Mouse (Mus musculus) midbrain, embryonic 11.5 days (tissue): Measurements from ENCODE around the gene Gm28230. TPM values are rescaled to one million over a fixed set of nuclear protein-coding genes. Genes with fewer than 3 reads are reported as not detected.

Source experiments
- ATAC-seq: fragments of 200-750 bp; cut with Nextera tagmentation; 2 replicates; pipeline ENCODE4 v1.8.0; 2017; ENCODE audit warnings: moderate TSS enrichment, moderate library complexity; ENCODE audit not compliant: low FRiP score
- DNase-seq: peaks from one replicate; pipeline ENCODE4 v3.0.0; 2015; ENCODE audit warnings: low spot score; ENCODE audit errors: missing footprints
- H3K27ac ChIP-seq: fragments of 300-500 bp; sonication (generic); 2 replicates; pipeline ENCODE4 v1.5.1; 2014; ENCODE audit warnings: low read depth, low read length
- H3K27me3 ChIP-seq: fragments of 300-500 bp; sonication (generic); 2 replicates; pipeline ENCODE4 v1.6.1; 2014; ENCODE audit warnings: mild to moderate bottlenecking, low read length, moderate library complexity, mixed read lengths; ENCODE audit not compliant: control insufficient read depth, insufficient read depth
- H3K36me3 ChIP-seq: fragments of 300-500 bp; sonication (generic); 2 replicates; pipeline ENCODE4 v1.6.1; 2014; ENCODE audit warnings: mild to moderate bottlenecking, low read length, moderate library complexity, mixed read lengths; ENCODE audit not compliant: control insufficient read depth, insufficient read depth
- H3K4me1 ChIP-seq: fragments of 300-500 bp; sonication (generic); 2 replicates; pipeline ENCODE4 v1.6.1; 2014; ENCODE audit warnings: low read length; ENCODE audit not compliant: control insufficient read depth, insufficient read depth
- H3K4me2 ChIP-seq: fragments of 300-500 bp; sonication (generic); 2 replicates; pipeline ENCODE4 v1.6.1; 2014; ENCODE audit warnings: mild to moderate bottlenecking, moderate library complexity
- H3K4me3 ChIP-seq: fragments of 300-500 bp; sonication (generic); 2 replicates; pipeline ENCODE4 v1.5.1; 2014; ENCODE audit warnings: low read depth, low read length
- H3K9ac ChIP-seq: fragments of 300-500 bp; sonication (generic); 2 replicates; pipeline ENCODE4 v1.6.1; 2014; ENCODE audit warnings: low read length
- H3K9me3 ChIP-seq: fragments of 300-500 bp; sonication (generic); 2 replicates; pipeline ENCODE4 v1.6.1; 2016; ENCODE audit warnings: low read length; ENCODE audit not compliant: control insufficient read depth
- WGBS: fragments of 180-500 bp; shearing (Covaris S2); extraction: QIAGEN DNeasy Blood & Tissue Kit; methylation state at CpG from one replicate; pipeline ENCODE4 v1.1.7; 2014; 5-methylcytosine and 5-hydroxymethylcytosine counted together
- polyA plus RNA-seq: library from polyadenylated mRNA; unstranded; fragments of >200 nt; fragmentation: Nextera tagmentation; extraction: Ambion mirVana; gene quantifications from 2 replicates; pipeline ENCODE4 v1.2.1, GENCODE M21; 2014

Gene Gm28230
- polyA plus RNA-seq, 1 experiment from 2014 or later = not detected

DNA sequence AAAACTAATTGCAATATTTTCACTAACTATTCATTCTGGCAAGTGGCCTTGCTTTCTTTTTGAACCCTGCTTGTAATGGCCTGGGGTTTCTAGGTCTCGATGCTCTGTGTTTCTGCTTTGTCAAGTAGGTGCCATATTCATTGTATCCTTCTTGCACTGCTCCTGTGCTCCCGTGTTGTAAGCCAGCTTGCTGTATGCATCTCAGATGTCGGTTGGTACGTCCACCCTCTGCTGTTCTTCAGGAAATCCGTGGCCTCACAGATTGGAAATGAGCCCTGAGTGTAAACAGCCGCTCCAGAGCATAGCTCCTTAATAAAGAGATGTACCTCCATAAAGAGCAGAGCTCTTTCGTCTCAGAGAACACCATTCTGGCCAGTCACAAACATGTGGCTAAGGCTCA is 18.9 kb upstream of the Gm28230 start:
- Histone ChIP-seq H3K9ac (no peak overlapping the region), H3K9me3 (no peaks in the 10 kb centered on the region), H3K36me3 (no peaks in the 10 kb centered on the region), H3K27ac (no peak overlapping the region), H3K27me3 (peaks cover 97% of the 10 kb centered on the region), H3K4me1 (peaks cover 13% of the 10 kb centered on the region), H3K4me2 (no peak overlapping the region), H3K4me3 (no peak overlapping the region)
- no peak for DNase-seq
- WGBS = 4% methylated on average over 7 of the region's 7 CpGs
- ATAC-seq = no peak

DNA sequence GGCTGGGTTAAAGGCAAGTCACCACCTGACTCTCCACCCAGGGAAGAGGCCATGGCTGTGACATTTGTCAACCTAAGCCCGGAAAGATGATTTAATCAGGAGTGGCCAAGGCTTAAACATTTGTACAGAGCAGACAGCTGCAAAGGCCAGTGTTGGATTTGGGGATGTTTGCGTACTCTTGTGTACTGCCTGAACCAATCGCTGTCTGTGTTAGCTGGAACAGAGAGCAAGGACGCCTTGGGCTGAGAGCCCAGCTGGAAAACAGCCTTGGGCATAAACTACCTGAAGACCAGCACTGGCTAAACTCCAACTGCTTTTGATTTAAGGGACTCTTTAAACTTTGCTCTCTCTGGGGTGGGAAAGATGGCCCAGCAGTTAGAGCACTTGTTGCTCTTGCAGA is 17.9 kb upstream of the Gm28230 start:
- Histone ChIP-seq H3K27me3 (peaks cover 97% of the 10 kb centered on the region), H3K4me2 (no peak overlapping the region), H3K9me3 (no peaks in the 10 kb centered on the region), H3K36me3 (no peaks in the 10 kb centered on the region), H3K9ac (no peak overlapping the region), H3K4me3 (no peak overlapping the region), H3K4me1 (peaks cover 13% of the 10 kb centered on the region), H3K27ac (no peak overlapping the region)
- ATAC-seq (no peak), DNase-seq (no peak)
- 4% methylated on average over 4 of the region's 4 CpGs for WGBS

DNA sequence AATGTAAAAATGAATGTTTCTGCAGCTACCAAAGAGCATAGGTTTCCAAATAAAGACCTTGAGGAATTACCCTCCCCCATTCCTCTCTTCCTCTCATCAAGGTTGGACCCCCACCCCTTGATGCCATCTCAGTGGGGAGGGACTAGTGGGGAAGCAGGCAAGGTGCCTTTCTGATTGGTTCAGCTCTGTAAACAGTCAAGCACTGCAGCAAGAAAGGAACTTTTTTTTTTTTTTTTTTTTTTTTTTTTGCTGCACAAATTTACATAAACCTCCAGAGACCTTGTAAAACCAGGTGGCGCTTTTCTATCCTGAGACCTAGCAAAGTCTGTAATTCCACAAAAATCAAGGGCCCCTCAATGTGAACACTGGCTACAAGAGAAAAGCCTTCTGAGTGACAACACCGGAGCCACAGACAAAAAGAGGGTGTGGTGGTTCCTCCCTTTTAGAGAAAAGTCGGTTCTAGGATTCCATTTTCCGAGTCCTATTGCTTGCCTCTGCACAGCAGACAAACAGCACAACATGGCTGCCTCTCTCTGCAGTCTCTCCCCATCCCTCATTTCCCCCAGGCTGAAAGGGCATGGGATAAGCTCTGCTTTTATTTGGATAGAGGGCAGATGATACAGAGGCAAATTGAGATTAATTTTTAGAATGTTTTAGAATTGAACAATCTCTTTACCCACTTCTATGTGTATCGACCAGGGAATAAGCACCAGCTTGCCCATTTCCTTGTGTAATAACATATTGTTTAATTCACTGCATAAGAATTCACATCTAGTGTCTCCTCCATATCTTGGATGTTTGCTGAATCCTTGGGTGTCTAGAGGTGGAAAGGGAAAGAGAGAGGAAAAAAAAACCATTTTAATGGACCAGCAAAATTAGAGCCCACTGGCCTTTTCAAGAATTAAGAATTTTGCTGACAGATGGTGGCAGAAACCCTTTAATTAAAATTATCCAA is 16.8 kb upstream of the Gm28230 start:
- Histone ChIP-seq H3K4me2 (no peak overlapping the region), H3K36me3 (no peaks in the 10 kb centered on the region), H3K4me1 (peaks cover 11% of the 10 kb centered on the region), H3K9ac (no peak overlapping the region), H3K27ac (no peak overlapping the region), H3K9me3 (no peaks in the 10 kb centered on the region), H3K4me3 (no peak overlapping the region), H3K27me3 (peaks cover 97% of the 10 kb centered on the region)
- ATAC-seq (no peak), DNase-seq (peak; percentile 93)
- 6% methylated on average over 5 of the region's 5 CpGs for WGBS

DNA sequence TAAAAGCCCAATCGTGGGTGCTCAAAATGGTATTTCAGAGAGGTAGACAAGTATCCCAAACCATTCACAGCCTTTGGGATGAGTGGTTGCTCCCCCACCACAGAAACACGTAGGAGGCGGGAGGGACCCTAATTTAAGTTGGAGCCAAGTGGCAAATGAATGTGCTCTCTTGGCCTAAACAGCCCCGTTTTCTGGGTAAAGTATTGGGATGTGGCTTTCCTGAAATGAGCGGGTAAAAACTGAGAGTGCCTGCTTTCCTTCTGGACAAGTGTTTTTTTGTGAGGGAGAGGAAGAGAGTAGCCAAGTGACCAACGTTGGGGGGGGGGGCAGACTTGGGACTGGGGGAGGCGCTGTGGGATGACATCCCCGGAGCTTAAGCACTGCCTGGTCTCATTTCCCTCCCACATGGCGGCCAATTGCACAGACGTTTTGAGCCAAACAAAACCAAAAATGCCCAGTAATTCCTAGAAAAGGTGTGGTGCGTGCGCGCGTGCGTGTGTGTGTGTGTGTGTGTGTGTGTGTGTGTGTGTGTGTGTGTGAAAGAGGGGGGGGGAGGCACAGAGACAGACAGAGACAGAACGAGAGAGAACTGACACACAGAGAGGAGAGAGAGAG is 15.5 kb upstream of the Gm28230 start:
- H3K36me3 ChIP-seq = no peaks in the 10 kb centered on the region
- no peaks in the 10 kb centered on the region for H3K4me1 ChIP-seq
- WGBS = under 1% methylated on average over 16 of the region's 16 CpGs
- no peak overlapping the region for H3K4me3 ChIP-seq
- no peak overlapping the region for H3K4me2 ChIP-seq
- peak; percentile 93 for DNase-seq
- H3K9me3 ChIP-seq = no peaks in the 10 kb centered on the region
- no peak overlapping the region for H3K9ac ChIP-seq
- H3K27me3 ChIP-seq = peaks cover 97% of the 10 kb centered on the region
- no peak for ATAC-seq
- no peak overlapping the region for H3K27ac ChIP-seq

DNA sequence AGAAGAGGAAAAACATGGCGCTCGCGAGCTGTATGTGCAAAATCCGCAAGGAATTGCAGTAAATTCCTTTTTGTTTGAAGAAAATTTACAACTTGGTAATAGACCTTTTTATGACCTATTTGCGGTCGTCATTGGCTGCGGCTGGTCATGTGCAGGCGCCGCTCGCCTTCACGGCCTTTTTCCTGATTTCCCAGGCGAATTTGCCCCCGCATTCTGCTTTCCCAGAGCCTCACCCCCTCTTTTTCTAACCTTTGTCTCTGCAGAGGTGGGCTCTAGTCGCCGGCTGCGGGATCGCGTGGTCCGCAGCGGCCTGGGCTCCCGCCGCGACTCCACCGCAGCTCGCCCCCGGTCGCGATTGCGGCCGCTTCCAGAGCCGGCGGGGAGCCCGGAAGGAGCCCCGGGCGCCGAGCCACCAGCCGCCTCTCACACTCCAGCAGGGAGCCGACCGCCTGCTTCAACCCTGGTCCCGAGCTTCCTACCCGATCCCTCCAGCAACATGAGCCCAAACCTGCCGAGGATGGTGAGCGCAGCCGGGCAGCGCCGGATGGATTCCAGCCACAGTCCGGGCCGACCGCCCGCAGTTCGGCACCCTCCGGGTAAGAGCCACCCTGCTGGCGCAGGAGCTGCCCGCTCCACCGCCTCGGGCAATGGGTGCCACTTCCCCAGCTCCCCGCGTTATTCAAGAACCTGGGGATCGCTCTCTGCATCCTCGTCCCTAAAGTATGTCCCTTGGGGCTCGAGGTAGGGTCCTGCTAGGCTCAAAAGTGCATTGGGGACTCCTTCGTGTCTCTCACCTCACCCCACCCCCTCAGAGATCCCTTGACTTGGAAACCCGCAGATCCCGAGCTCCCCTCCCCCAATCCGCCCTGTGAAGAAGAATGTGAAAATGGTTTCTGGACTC is 14.6 kb upstream of the Gm28230 start, which contains the start of the genes Hoxd3 and Hoxd4:
TSS of gene Hoxd3 (plus strand) at position 207 of the 901 bp plus-strand sequence.
TSS of gene Hoxd4 (plus strand) at position 209 of the 901 bp plus-strand sequence.
- peak within 1 kb of the TSS; percentile 12; the same call in 1 of the 2 replicates for H3K4me2 ChIP-seq
- WGBS = under 1% methylated on average over 65 of the region's 65 CpGs
- H3K27ac ChIP-seq = no peak within 1 kb of the TSS
- peak; percentile 95 for DNase-seq
- H3K9ac ChIP-seq = no peak within 1 kb of the TSS
- peaks cover 97% of the 10 kb centered on the region for H3K27me3 ChIP-seq
- no peaks in the 10 kb centered on the region for H3K4me1 ChIP-seq
- H3K4me3 ChIP-seq = peak within 1 kb of the TSS; percentile 11
- H3K9me3 ChIP-seq = no peaks in the 10 kb centered on the region
- ATAC-seq = 0 out of 2 replicates have a peak, but pooled peaks have one; percentile 19
- H3K36me3 ChIP-seq = no peaks in the 10 kb centered on the region

DNA sequence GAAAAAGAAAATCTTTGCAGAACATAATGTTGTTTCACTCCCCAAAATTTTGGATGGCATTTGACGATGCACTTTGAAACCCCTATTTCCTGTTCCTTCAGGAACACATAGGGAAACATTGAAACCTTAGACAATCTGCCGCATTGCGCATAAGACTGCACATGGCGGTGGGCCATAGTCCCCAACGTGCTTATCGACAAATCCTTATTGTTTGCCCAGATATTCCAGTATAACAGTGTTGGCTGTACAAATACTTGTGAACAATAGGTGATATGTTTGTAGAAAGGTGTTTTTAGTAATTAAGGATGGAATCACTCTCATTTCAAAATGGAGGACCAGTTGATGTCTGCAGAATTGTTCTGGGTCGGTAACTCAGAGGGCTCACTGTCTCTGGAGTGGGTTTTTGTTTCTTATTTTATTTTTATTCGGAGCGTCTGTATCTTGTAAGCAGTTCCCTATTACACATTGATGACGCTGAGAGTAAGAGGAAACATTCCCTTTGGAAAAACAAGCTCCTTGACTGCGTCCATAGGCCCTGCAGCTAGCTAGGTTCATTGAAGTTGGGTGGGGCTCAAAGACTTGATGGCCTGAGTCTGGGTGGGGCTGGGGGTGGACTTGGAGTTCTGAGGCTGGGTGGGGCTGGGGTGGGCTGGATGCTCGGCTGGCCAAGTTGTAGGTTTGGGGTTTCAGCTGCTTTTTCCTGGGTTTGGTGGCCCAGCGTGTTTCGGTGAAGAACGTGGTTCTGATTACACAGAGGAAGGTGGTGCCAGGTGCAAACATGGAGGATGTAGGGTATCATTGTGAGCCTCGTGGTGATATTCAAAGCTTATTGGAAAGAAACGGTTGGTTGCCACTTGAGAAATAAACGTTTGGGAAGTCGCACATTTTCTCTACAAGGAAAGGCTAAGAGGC is 13.0 kb upstream of the Gm28230 start:
- 4% methylated on average over 19 of the region's 19 CpGs for WGBS
- Histone ChIP-seq H3K36me3 (no peaks in the 10 kb centered on the region), H3K9me3 (no peaks in the 10 kb centered on the region), H3K4me2 (no peak overlapping the region), H3K9ac (no peak overlapping the region), H3K27ac (no peak overlapping the region), H3K4me1 (no peaks in the 10 kb centered on the region), H3K4me3 (no peak overlapping the region), H3K27me3 (peaks cover 97% of the 10 kb centered on the region)
- DNase-seq (peak; percentile 92), ATAC-seq (no peak)

DNA sequence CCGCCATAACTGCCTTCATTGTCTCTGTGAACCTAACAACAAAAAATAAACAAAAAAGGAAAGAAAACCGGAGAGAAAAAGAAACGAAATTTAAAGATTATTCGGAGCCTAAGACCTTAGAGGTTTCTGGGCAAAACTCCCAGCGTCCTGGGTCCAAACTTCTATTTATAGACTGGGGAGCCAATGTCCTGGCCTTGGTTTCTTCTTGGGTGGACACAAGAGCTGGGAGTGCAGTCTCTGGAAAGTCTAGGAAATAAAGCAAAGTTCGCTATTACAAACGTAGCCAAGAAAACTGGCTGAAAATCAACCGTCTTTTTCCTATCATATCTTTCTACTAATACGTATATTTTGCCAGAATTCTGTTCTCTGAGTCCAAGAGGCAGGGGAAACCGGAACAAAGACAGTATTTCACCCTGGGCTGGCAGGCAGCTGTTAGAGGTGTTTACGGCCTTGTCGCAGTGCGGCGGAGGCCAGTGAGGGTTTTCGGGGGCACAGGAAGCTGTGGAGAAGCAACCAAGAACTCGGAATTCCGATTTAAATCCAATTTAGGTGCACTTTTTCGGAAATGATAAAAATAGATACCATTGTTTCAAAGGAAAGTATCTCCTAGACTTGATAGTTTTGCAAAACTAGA is 12.3 kb upstream of the Gm28230 start:
- Histone ChIP-seq H3K27me3 (peaks cover 97% of the 10 kb centered on the region), H3K4me3 (no peak overlapping the region), H3K9ac (no peak overlapping the region), H3K27ac (no peak overlapping the region), H3K4me1 (no peaks in the 10 kb centered on the region), H3K4me2 (no peak overlapping the region), H3K9me3 (no peaks in the 10 kb centered on the region), H3K36me3 (no peaks in the 10 kb centered on the region)
- DNase-seq (peak; percentile 94), ATAC-seq (no peak)
- 3% methylated on average over 18 of the region's 18 CpGs for WGBS

DNA sequence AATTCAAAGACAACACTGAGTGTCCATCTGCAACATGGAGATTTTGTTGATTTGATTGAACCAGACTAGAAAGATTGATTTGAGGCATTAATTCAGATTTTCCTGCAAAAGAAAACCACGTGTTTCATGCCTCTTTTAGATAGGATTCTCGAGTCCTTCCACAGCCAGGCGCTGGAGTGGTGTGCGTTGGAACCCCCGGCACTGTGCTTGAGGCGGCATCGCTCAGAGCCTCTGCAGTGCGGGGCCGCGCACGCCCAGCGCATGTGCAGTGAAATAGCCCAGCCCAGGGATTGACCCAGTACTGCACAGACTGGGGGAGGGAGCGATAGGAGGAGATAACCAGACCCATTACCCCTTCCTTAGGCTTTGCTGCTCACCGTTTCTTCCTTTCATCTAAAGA is 11.6 kb upstream of the Gm28230 start:
- WGBS = under 1% methylated on average over 14 of the region's 14 CpGs
- no peak overlapping the region for H3K27ac ChIP-seq
- H3K4me2 ChIP-seq = no peak overlapping the region
- H3K4me1 ChIP-seq = no peaks in the 10 kb centered on the region
- H3K36me3 ChIP-seq = no peaks in the 10 kb centered on the region
- no peak overlapping the region for H3K9ac ChIP-seq
- ATAC-seq = no peak
- H3K4me3 ChIP-seq = no peak overlapping the region
- peak; percentile 93 for DNase-seq
- H3K9me3 ChIP-seq = no peaks in the 10 kb centered on the region
- peaks cover 97% of the 10 kb centered on the region for H3K27me3 ChIP-seq
